Mouse (Mus musculus): ENCODE data around the gene Cfl1.
A peak's percentile ranks its signal among the peaks of the same experiment; 100 is the strongest.

DNA sequence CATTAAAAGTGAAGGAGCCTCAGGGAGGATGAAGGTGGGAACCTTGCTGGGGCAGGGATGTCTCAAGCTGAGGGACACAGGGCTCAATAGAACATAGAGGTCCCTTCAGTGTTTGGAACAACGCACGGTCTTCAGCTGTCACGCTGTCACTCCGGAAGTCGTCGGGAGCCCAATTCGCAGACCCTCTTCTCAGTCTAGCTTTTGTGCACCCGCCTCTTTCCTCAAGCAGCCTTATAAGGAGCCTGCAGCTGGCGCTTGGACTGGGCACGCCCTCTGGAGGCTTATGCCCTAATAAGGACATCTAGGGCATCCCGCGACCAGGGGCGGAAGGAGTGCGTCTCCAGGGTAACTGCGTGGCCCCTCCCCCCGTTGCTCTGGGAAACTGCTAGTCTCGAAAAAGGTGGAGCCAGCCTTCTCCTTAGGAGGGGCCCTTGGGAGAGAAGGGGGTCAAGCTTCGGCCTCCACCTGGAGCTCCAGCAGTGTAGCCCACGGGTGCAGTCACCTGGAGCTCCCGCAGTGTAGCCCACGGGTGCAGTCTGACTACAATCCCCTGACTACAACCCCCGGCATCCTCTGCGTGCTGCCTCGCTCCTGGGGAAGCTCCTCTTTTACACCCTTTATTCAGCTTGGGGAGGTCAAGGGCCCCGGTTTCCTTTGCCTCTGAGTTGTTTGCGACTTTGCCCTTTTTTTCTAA, 1.2 kb upstream of the Cfl1 start:
- no peak for TF ChIP-seq CTCF (IDR thresholded peaks at IDR 0.05; ENCODE audit: insufficient read depth, low read length)
- TF ChIP-seq POLR2A (IDR thresholded peaks at IDR 0.05; ENCODE audit: borderline replicate concordance, extremely low read depth, low read depth, low read length): peak; percentile 92

All from lung, adult 2 months (tissue).